Mouse (Mus musculus): ENCODE measurements around the gene Rps18. TPM values are rescaled to one million over a fixed set of nuclear protein-coding genes. Genes with fewer than 3 reads are reported as not detected.
"Not testable (repeated sequence)": the region's sequence is repeated elsewhere in the genome, so short reads cannot be mapped to it uniquely, and the experiment has no call there.

Rps18 gene
- total RNA-seq, 4 experiments from 2014 or later: 373 to 430 (median 408) TPM

DNA sequence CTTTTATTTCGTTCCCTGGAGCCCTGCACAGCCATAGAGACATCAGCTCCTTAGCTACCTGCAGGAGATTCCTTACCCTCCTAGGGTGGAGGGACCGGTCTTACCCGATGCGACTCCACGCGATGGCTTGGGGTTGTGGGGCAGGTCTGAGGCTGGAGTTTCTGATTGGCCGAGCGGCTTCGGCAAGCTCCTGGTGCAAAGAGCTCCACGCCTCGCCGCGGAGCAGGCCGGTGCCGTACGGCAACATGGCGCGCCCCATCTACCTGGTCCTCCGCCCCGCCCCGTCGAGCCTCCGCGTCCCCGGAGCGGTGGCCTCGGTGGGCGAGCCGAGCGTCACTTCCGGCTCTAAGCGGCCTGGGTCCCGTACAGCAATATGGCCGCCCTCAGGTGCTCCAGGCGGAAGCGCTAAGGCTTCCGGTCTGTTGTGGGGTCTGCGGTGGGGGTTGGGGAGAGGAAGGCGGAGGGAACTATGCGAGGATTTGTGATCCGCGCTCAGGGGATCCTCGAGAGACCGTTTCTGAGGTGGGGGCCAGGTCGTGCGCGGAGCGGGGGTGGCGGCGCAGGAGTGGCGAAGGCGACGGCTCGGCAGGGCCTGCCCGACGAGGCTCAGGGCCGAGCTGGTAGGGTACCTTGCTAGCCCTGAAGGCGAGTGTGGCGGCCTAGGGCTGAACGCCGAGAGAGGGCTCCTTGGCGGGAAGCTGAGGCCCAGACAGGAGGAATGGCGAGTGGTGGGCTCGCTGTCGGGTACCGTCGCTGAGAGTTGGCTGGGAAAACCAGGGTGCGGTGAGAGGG is 46.5 kb downstream of the Rps18 start, which contains the start of gene Daxx:
Gene Daxx, plus strand, starts transcription at position 338 of the 792 bp plus-strand sequence.
- DNase-seq (ENCODE audit: low spot score): peak; percentile 98

- no peak for DNase-seq (ENCODE audit: low spot score)
Observed at GRCm38 (mm10) chr17:33908331-33909076, 47.3 kb downstream of the Rps18 start.

DNA sequence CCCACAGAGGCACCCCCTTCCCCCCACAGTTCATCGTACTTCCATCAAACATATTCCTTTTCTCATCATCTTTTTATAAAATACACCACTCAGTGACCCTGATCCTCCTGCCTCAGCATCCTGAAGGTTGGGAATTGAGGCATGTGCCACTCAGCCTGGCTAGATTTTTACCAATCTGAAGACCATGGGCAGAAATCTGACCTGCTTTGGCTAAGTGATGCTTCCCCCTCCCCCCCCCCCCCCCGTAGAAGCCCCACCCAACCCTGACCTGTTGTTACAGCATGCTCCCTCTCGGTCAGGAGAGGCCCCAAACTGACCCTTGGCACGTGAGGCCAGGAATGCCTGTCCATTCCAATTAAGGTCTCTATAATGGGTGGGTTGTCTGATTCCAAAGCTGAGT is 51.0 kb downstream of the Rps18 start, which contains the start of gene Platr17:
Gene Platr17, plus strand, starts transcription at position 301 of the 400 bp plus-strand sequence.
- DNase-seq (ENCODE audit: low spot score): not testable (repeated sequence)

GRCm38 (mm10) chr17:33903911-33904651 is 51.7 kb downstream of the Rps18 start:
- DNase-seq (ENCODE audit: low spot score): not testable (repeated sequence)

- DNase-seq (ENCODE audit: low spot score): no peak
Observed at GRCm38 (mm10) chr17:33902491-33902890, 53.3 kb downstream of the Rps18 start.

DNA sequence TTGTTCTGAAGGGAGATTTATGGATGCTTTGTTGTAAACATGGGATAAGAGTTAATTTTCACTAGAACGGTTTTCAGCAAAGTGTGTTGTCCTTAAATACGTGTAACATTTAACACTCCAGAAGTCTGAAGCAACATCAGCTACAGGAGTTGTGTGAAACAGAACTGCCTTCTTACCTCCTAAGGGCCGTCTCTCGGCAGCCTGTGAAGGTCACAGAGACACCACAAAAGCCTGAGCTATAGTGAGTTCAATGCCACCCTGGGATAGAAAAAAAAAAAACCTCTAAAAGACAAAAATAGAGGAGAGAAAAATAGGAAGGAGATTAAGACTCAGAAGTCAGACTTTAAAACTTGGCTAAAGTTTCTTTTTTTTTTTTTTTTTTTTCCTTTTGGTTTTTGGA is 53.7 kb downstream of the Rps18 start:
- no peak for DNase-seq (ENCODE audit: low spot score)

Other genes with a start within 250 kb of the Rps18 start
- gene March2, start 237.3 kb downstream of the Rps18 start, total RNA-seq (2022): 100 to 1,000 TPM; 126 to 160 (median 136) TPM
- 100 to 1,000 TPM; 248 to 275 (median 267) TPM for gene Rab11b, start 195.5 kb downstream of the Rps18 start, total RNA-seq (2022)
- 1 to 10 TPM; 2.9 to 9.8 (median 8.3) TPM for gene Angptl4, start 174.2 kb downstream of the Rps18 start, total RNA-seq (2022)
- gene Kank3, start 145.5 kb downstream of the Rps18 start, total RNA-seq (2022): 10 to 100 TPM; 44.4 to 64.9 (median 51.3) TPM
- 100 to 1,000 TPM; 691 to 822 (median 750) TPM for gene Rps28, start 131.4 kb downstream of the Rps18 start, total RNA-seq (2022)
- gene Ndufa7, start 131.4 kb downstream of the Rps18 start, total RNA-seq (2022): 100 to 1,000 TPM; 676 to 749 (median 700) TPM
- 10 to 100 TPM; 28.9 to 33.6 (median 33.2) TPM for gene Cd320, start 112.9 kb downstream of the Rps18 start, total RNA-seq (2022)
- not detected for gene Gm7029, start 82.2 kb downstream of the Rps18 start, total RNA-seq (2022)
- gene Kifc1, start 65.3 kb downstream of the Rps18 start, total RNA-seq (2022): 1 to 10 TPM in 1 of 4 experiments, under 1 TPM in 3; 0.31 to 1.9 (median 0.51) TPM
- gene Platr17, start 50.9 kb downstream of the Rps18 start, total RNA-seq (2022): not detected
- gene Daxx, start 46.6 kb downstream of the Rps18 start, total RNA-seq (2022): 10 to 100 TPM; 11.5 to 16.2 (median 13.7) TPM
- 100 to 1,000 TPM in 2 of 4 experiments, 10 to 100 TPM in 2; 96.8 to 113 (median 105) TPM for gene Tapbp, start 40.1 kb downstream of the Rps18 start, total RNA-seq (2022)
- 10 to 100 TPM; 18.1 to 21.0 (median 19.3) TPM for gene Zbtb22, start 40.1 kb downstream of the Rps18 start, total RNA-seq (2022)
- 10 to 100 TPM; 29.8 to 35.1 (median 34.1) TPM for gene Rgl2, start 26.5 kb downstream of the Rps18 start, total RNA-seq (2022)
- gene Pfdn6, start 15.7 kb downstream of the Rps18 start, total RNA-seq (2022): 10 to 100 TPM; 62.7 to 82.9 (median 71.1) TPM
- gene Wdr46, start 15.3 kb downstream of the Rps18 start, total RNA-seq (2022): 10 to 100 TPM; 10.1 to 12.8 (median 11.6) TPM
- gene B3galt4, start 4.5 kb downstream of the Rps18 start, total RNA-seq (2022): 1 to 10 TPM in 3 of 4 experiments, under 1 TPM in 1; 0.89 to 2.6 (median 1.6) TPM
- gene Vps52, start 189 bp downstream of the Rps18 start, total RNA-seq (2022): 10 to 100 TPM; 35.6 to 45.0 (median 41.6) TPM
- 100 to 1,000 TPM; 111 to 163 (median 123) TPM for gene H2-K1, start 44.3 kb upstream of the Rps18 start, total RNA-seq (2022)
- gene Ring1, start 68.7 kb upstream of the Rps18 start, total RNA-seq (2022): 10 to 100 TPM; 11.9 to 18.1 (median 14.1) TPM
- gene H2-Ke6, start 72.1 kb upstream of the Rps18 start, total RNA-seq (2022): 100 to 1,000 TPM; 134 to 149 (median 137) TPM
- gene Slc39a7, start 75.7 kb upstream of the Rps18 start, total RNA-seq (2022): 10 to 100 TPM; 64.1 to 79.1 (median 73.2) TPM
- 10 to 100 TPM; 33.4 to 46.3 (median 42.3) TPM for gene Rxrb, start 75.8 kb upstream of the Rps18 start, total RNA-seq (2022)
- 1 to 10 TPM in 3 of 4 experiments, under 1 TPM in 1; 0.87 to 1.3 (median 1.2) TPM for gene Col11a2, start 83.4 kb upstream of the Rps18 start, total RNA-seq (2022)
- under 1 TPM in 2 of 4 experiments, not detected in 2; 0.25 to 0.28 TPM for gene H2-Oa, start 136.3 kb upstream of the Rps18 start, total RNA-seq (2022)
- gene H2-DMa, start 163.5 kb upstream of the Rps18 start, total RNA-seq (2022): 1 to 10 TPM; 2.2 to 3.9 (median 3.7) TPM
- gene Brd2, start 166.6 kb upstream of the Rps18 start, total RNA-seq (2022): 10 to 100 TPM; 61.0 to 75.7 (median 69.8) TPM
- gene H2-DMb2, start 187.3 kb upstream of the Rps18 start, total RNA-seq (2022): 1 to 10 TPM in 2 of 4 experiments, under 1 TPM in 2; 0.65 to 1.1 (median 0.97) TPM
- 1 to 10 TPM; 1.8 to 3.0 (median 2.4) TPM for gene H2-DMb1, start 197.1 kb upstream of the Rps18 start, total RNA-seq (2022)
- gene Tap1, start 231.6 kb upstream of the Rps18 start, total RNA-seq (2022): 1 to 10 TPM; 4.4 to 5.6 (median 4.7) TPM
- 10 to 100 TPM in 2 of 4 experiments, 1 to 10 TPM in 2; 6.9 to 12.9 (median 8.7) TPM for gene Psmb9, start 231.8 kb upstream of the Rps18 start, total RNA-seq (2022)
- gene Psmb8, start 241.7 kb upstream of the Rps18 start, total RNA-seq (2022): 10 to 100 TPM; 10.7 to 15.1 (median 12.8) TPM
- gene Tap2, start 247.5 kb upstream of the Rps18 start, total RNA-seq (2022): 10 to 100 TPM; 21.4 to 25.3 (median 24.6) TPM

All from heart, adult 8-10 months (tissue).